Comparison of ENCODE assay signal across 13 mouse cellular contexts in genomic region chr1:180210031-180210432, GRCm38 (mm10). TPM values are rescaled to one million over a fixed set of nuclear protein-coding genes. Genes with fewer than 3 reads are reported as not detected.
A peak's percentile ranks its signal among the peaks of the same experiment; 100 is the strongest.
DNase-seq lines count a peak whose midpoint lies in the region; ATAC-seq and TF ChIP-seq lines count a peak whose summit lies in the region.
"Had no signal": no experiment of that assay in that cellular context is flagged by ENCODE, and none has a peak within 500 bp of the region (broad histone marks: within the 10 kb centered on the region; RNA-seq: fewer than 3 reads in every experiment).

No protein-coding gene starts in this region.

- H3K4me1 ChIP-seq in cerebellum, adult 2 months (ENCODE audit: control insufficient read depth, insufficient read depth, low read length): peaks cover 12% of the 10 kb centered on the region
- H3K4me1 ChIP-seq in heart, embryonic 12.5 days (replicated peaks): peaks cover 6% of the 10 kb centered on the region
- H3K4me1 ChIP-seq: midbrain, embryonic 15.5 days had no signal

- peak overlapping the region; percentile 29 for H3K27ac ChIP-seq in cerebellum, adult 2 months (ENCODE audit: insufficient read depth, low read length)
- no peak overlapping the region for H3K27ac ChIP-seq in heart, embryonic 12.5 days (ENCODE audit: poor library complexity, severe bottlenecking)
- H3K27ac ChIP-seq: limb, embryonic 12.5 days; midbrain, embryonic 15.5 days had no signal

- peaks cover 2% of the 10 kb centered on the region for H3K9me3 ChIP-seq in heart, embryonic 12.5 days (replicated peaks)
- H3K9me3 ChIP-seq: midbrain, embryonic 15.5 days had no signal

- peak; percentile 42; the same call in 1 of the 2 replicates for ATAC-seq in heart, embryonic 12.5 days (ENCODE audit: insufficient number of reproducible peaks, low FRiP score)
- ATAC-seq in granulocyte monocyte progenitor cell, adult 5-6 weeks (replicated peaks; ENCODE audit: poor library complexity, severe bottlenecking): no peak
- ATAC-seq: midbrain, embryonic 15.5 days had no signal

- no peak for TF ChIP-seq CTCF in cerebellum, adult 2 months (IDR thresholded peaks at IDR 0.05; ENCODE audit: borderline replicate concordance, insufficient read depth, low read depth, low read length)

- no peaks in the 10 kb centered on the region for H3K36me3 ChIP-seq in heart, embryonic 12.5 days
- no peaks in the 10 kb centered on the region for H3K36me3 ChIP-seq in myocyte (ENCODE audit: control insufficient read depth, insufficient read depth)
- H3K36me3 ChIP-seq: G1E; limb, embryonic 12.5 days; midbrain, embryonic 15.5 days had no signal

- H3K9ac ChIP-seq in heart, embryonic 12.5 days: no peak overlapping the region
- H3K9ac ChIP-seq: limb, embryonic 12.5 days; midbrain, embryonic 15.5 days had no signal

- no peak overlapping the region for H3K4me2 ChIP-seq in heart, embryonic 12.5 days
- no peak overlapping the region for H3K4me2 ChIP-seq in myocyte (ENCODE audit: low read depth)
- H3K4me2 ChIP-seq: limb, embryonic 12.5 days; midbrain, embryonic 15.5 days had no signal

- H3ac ChIP-seq in myocyte (ENCODE audit: control insufficient read depth, insufficient read length): no peak overlapping the region

- no peak for TF ChIP-seq POLR2A in cerebellum, adult 2 months (IDR thresholded peaks at IDR 0.05; ENCODE audit: borderline replicate concordance, insufficient read depth, low read length)
- no peak for TF ChIP-seq POLR2A in myocyte (IDR thresholded peaks at IDR 0.05; ENCODE audit: insufficient read length, low read depth)

- no peaks in the 10 kb centered on the region for H3K27me3 ChIP-seq in cerebellum, adult 2 months (ENCODE audit: control insufficient read depth, insufficient read depth, low read length)
- H3K27me3 ChIP-seq in heart, embryonic 12.5 days (replicated peaks): no peaks in the 10 kb centered on the region
- peaks cover 17% of the 10 kb centered on the region for H3K27me3 ChIP-seq in myocyte (ENCODE audit: control insufficient read depth, insufficient read depth, insufficient read length)
- H3K27me3 ChIP-seq: limb, embryonic 12.5 days; midbrain, embryonic 15.5 days had no signal

- no peak overlapping the region for H3K4me3 ChIP-seq in cerebellum, adult 2 months (replicated peaks; ENCODE audit: insufficient read depth, low read depth, low read length)
- no peak overlapping the region for H3K4me3 ChIP-seq in heart, embryonic 12.5 days
- no peak overlapping the region for H3K4me3 ChIP-seq in myocyte
- H3K4me3 ChIP-seq: limb, embryonic 12.5 days; midbrain, embryonic 15.5 days had no signal

- no peaks in the 10 kb centered on the region for H3K79me2 ChIP-seq in myocyte (ENCODE audit: control insufficient read depth, insufficient read depth)

- DNase-seq in cerebellum, adult 2 months: peak; percentile 45 to 62
- no peak for DNase-seq in cerebellum, adult 8-10 months
- peak; percentile 45 for DNase-seq in kidney, postnatal 14 days
- no peak for DNase-seq in kidney, postnatal 4 days
- no peak for DNase-seq in right cerebral cortex, postnatal 4 days
- DNase-seq: embryo, embryonic 11 days; thymus, postnatal 36 days had no signal

- 17% methylated on average over 4 of the region's 4 CpGs for WGBS in cerebellum, adult 2 months
- 56% methylated on average over 4 of the region's 4 CpGs for WGBS in heart, embryonic 12.5 days

TF ChIP-seq in myocyte, 11 proteins besides CTCF, POLR2A, EP300 and RAD21:
- no peak for TF ChIP-seq MAX (IDR thresholded peaks at IDR 0.05; ENCODE audit: low read depth)
- TF ChIP-seq TCF3 (IDR thresholded peaks at IDR 0.05; ENCODE audit: insufficient read length, low read depth): no peak
- no peak for TF ChIP-seq USF1 (IDR thresholded peaks at IDR 0.05; ENCODE audit: low read depth)
- TF ChIP-seq TCF12 (IDR thresholded peaks at IDR 0.05; ENCODE audit: insufficient read depth, poor library complexity, severe bottlenecking): no peak
- no peak for TF ChIP-seq SRF (IDR thresholded peaks at IDR 0.05; ENCODE audit: control insufficient read depth, insufficient read length, low read depth)
- no peak for TF ChIP-seq E2F4 (IDR thresholded peaks at IDR 0.05; ENCODE audit: insufficient read depth)
- TF ChIP-seq REST (IDR thresholded peaks at IDR 0.05; ENCODE audit: insufficient read depth, insufficient read length): no peak
- TF ChIP-seq MYOG (IDR thresholded peaks at IDR 0.05; ENCODE audit: control insufficient read depth in 1 of 3, insufficient read depth in 1 of 3, insufficient read length in 2 of 3, low read depth in 2 of 3): peak in 2 of 3 experiments; percentile 16 to 42
- TF ChIP-seq POLR2AphosphoS2 (IDR thresholded peaks at IDR 0.05; ENCODE audit: insufficient read length, low read depth): no peak
- peak in 1 of 3 experiments; percentile 49 for TF ChIP-seq MYOD1 (IDR thresholded peaks at IDR 0.05; ENCODE audit: control insufficient read depth in 1 of 3, insufficient read length in 2 of 3, low read depth in 2 of 3)
- no peak for TF ChIP-seq CEBPB (IDR thresholded peaks at IDR 0.05; ENCODE audit: insufficient read depth, poor library complexity, severe bottlenecking)
TF ChIP-seq in myocyte: peak in this region for 2.

RNA-seq across cellular contexts. Expression of gene Coq8a, which starts 10.6 kb away (rescaled TPM):
- 51.2 and 56.0 TPM in 2 replicates for polyA plus RNA-seq in cerebellum, adult 2 months (2012; rRNA removed)
- 15.2 and 17.8 TPM in 2 replicates for polyA plus RNA-seq in heart, embryonic 12.5 days (2016; fragmentation: Nextera tagmentation; extraction: Ambion mirVana)
- 79.8 TPM for polyA plus RNA-seq in myocyte (2012; fragmentation: generic; extraction: Trizol)
- total RNA-seq in granulocyte monocyte progenitor cell, adult 5-6 weeks (2014; fragmentation: Nextera tagmentation): 3.2 and 6.9 TPM in 2 replicates
- 9.1 and 11.3 TPM in 2 replicates for total RNA-seq in granulocyte monocyte progenitor cell, adult 5-6 weeks (2017)

RNA-seq across cellular contexts. Expression of gene Psen2, which starts 53.2 kb away (rescaled TPM):
- 46.6 and 53.2 TPM in 2 replicates for polyA plus RNA-seq in cerebellum, adult 2 months (2012; rRNA removed)
- polyA plus RNA-seq in heart, embryonic 12.5 days (2016; fragmentation: Nextera tagmentation; extraction: Ambion mirVana): 13.8 and 15.1 TPM in 2 replicates
- 28.6 TPM for polyA plus RNA-seq in myocyte (2012; fragmentation: generic; extraction: Trizol)
- total RNA-seq in granulocyte monocyte progenitor cell, adult 5-6 weeks (2014; fragmentation: Nextera tagmentation): 25.5 and 27.9 TPM in 2 replicates
- total RNA-seq in granulocyte monocyte progenitor cell, adult 5-6 weeks (2017): 19.6 and 24.5 TPM in 2 replicates

Comparison
In these comparisons a context has a peak if more than half of its experiments do, and no peak if none do; other contexts are left out.
1. DNase-seq: peak in cerebellum, adult 2 months (2 of 2) and kidney, postnatal 14 days (single experiment); none in cerebellum, adult 8-10 months (single experiment), kidney, postnatal 4 days (0 of 2) and right cerebral cortex, postnatal 4 days (single experiment).